ENCODE assay signal across 10 mouse cellular contexts in genomic region chr17:75472379-75472778, GRCm38 (mm10). TPM values are rescaled to one million over a fixed set of nuclear protein-coding genes. Genes with fewer than 3 reads are reported as not detected.
DNase-seq lines count a peak whose midpoint lies in the region; ATAC-seq and TF ChIP-seq lines count a peak whose summit lies in the region.
"Had no signal": no experiment of that assay in that cellular context is flagged by ENCODE, and none has a peak within 500 bp of the region (broad histone marks: within the 10 kb centered on the region; RNA-seq: fewer than 3 reads in every experiment).

No protein-coding gene starts in this region.

- DNase-seq in kidney, postnatal 10 days: peak; percentile 18
- peak; percentile 26 for DNase-seq in gastrocnemius, postnatal 25 days
- DNase-seq in lung, postnatal 14 days: peak; percentile 19
- DNase-seq in liver, embryonic 11.5 days (ENCODE audit: low spot score): no peak
- DNase-seq: liver, embryonic 13.5 days had no signal

- H3K36me3 ChIP-seq in kidney, embryonic 14.5 days (ENCODE audit: control insufficient read depth, insufficient read depth, low read length): no peaks in the 10 kb centered on the region
- no peaks in the 10 kb centered on the region for H3K36me3 ChIP-seq in liver, embryonic 11.5 days (ENCODE audit: control insufficient read depth, insufficient read depth, low read length)
- H3K36me3 ChIP-seq: liver, embryonic 13.5 days had no signal

- H3K27ac ChIP-seq in kidney, embryonic 14.5 days (ENCODE audit: low read depth, low read length): no peak overlapping the region
- peak overlapping the region; percentile 94 for H3K27ac ChIP-seq in bone marrow macrophage, adult 2 months (ENCODE audit: insufficient read depth, low read depth, low read length)
- H3K27ac ChIP-seq in liver, embryonic 11.5 days (ENCODE audit: low read depth, low read length): no peak overlapping the region
- H3K27ac ChIP-seq: liver, embryonic 13.5 days had no signal

- H3K4me3 ChIP-seq in kidney, embryonic 14.5 days (ENCODE audit: low read length): no peak overlapping the region
- 0 out of 2 replicates have a peak overlapping the region, but pooled peaks have one; percentile 7 for H3K4me3 ChIP-seq in bone marrow macrophage, adult 2 months (ENCODE audit: insufficient read depth, low read length)
- H3K4me3 ChIP-seq in liver, embryonic 11.5 days (ENCODE audit: low read depth, low read length): no peak overlapping the region
- H3K4me3 ChIP-seq: liver, embryonic 13.5 days; myocyte had no signal

- H3K4me2 ChIP-seq in kidney, embryonic 14.5 days (replicated peaks; ENCODE audit: low read depth, low read length): no peak overlapping the region
- no peak overlapping the region for H3K4me2 ChIP-seq in liver, embryonic 11.5 days
- H3K4me2 ChIP-seq: liver, embryonic 13.5 days had no signal

- no peaks in the 10 kb centered on the region for H3K4me1 ChIP-seq in kidney, embryonic 14.5 days (ENCODE audit: control insufficient read depth, insufficient read depth, low read length)
- H3K4me1 ChIP-seq in bone marrow macrophage, adult 2 months (ENCODE audit: control insufficient read depth, insufficient read depth, low read length): peaks cover 60% of the 10 kb centered on the region
- no peaks in the 10 kb centered on the region for H3K4me1 ChIP-seq in liver, embryonic 11.5 days (replicated peaks; ENCODE audit: control insufficient read depth, insufficient read depth, low read length)

- no peak for TF ChIP-seq POLR2A in bone marrow macrophage, adult 2 months (IDR thresholded peaks at IDR 0.05; ENCODE audit: borderline replicate concordance, low read depth, low read length)

- no peak for ATAC-seq in kidney, embryonic 14.5 days (ENCODE audit: low FRiP score, low TSS enrichment)
- ATAC-seq in erythroblast, adult 5-6 weeks (replicated peaks; ENCODE audit: low FRiP score, poor library complexity, severe bottlenecking): no peak
- no peak for ATAC-seq in liver, embryonic 11.5 days (replicated peaks; ENCODE audit: low FRiP score)
- ATAC-seq in inflammation-experienced regulatory T-cells, adult 6 months: no peak

- H3K9ac ChIP-seq in kidney, embryonic 14.5 days (ENCODE audit: low read depth, low read length): no peak overlapping the region
- no peak overlapping the region for H3K9ac ChIP-seq in liver, embryonic 11.5 days (ENCODE audit: low read depth, low read length)
- H3K9ac ChIP-seq: liver, embryonic 13.5 days had no signal

- no peaks in the 10 kb centered on the region for H3K27me3 ChIP-seq in kidney, embryonic 14.5 days (ENCODE audit: control insufficient read depth, insufficient read depth, low read length)
- H3K27me3 ChIP-seq in liver, embryonic 11.5 days (replicated peaks; ENCODE audit: control insufficient read depth, insufficient read depth, low read length): no peaks in the 10 kb centered on the region
- H3K27me3 ChIP-seq: liver, embryonic 13.5 days had no signal

- 87% methylated on average over 2 of the region's 2 CpGs for WGBS in kidney, embryonic 14.5 days
- 69% methylated on average over 2 of the region's 2 CpGs for WGBS in liver, embryonic 11.5 days

- no peaks in the 10 kb centered on the region for H3K9me3 ChIP-seq in kidney, embryonic 14.5 days (ENCODE audit: control insufficient read depth, low read length)
- no peaks in the 10 kb centered on the region for H3K9me3 ChIP-seq in liver, embryonic 11.5 days (ENCODE audit: control insufficient read depth, low read length)
- H3K9me3 ChIP-seq: liver, embryonic 13.5 days had no signal

- TF ChIP-seq CTCF in bone marrow macrophage, adult 2 months (IDR thresholded peaks at IDR 0.05; ENCODE audit: low read depth, low read length): no peak

RNA-seq across cellular contexts. Expression of gene Rasgrp3, which starts 36.7 kb away (rescaled TPM):
- polyA plus RNA-seq in kidney, embryonic 14.5 days (2014; fragmentation: Nextera tagmentation; extraction: Ambion mirVana): 20.3 and 28.8 TPM in 2 replicates
- 17.7 and 19.4 TPM in 2 replicates for polyA plus RNA-seq in bone marrow macrophage, adult 2 months (2012; ENCODE audit: insufficient read depth, insufficient read length, missing spikeins)
- total RNA-seq in gastrocnemius, postnatal 25 days (2021): 10 to 100 TPM; 24.8 to 29.6 TPM
- not detected in 2 replicates for total RNA-seq in erythroblast, adult 5-6 weeks (2015; ENCODE audit: low replicate concordance)
- not detected in 2 replicates for total RNA-seq in erythroblast, adult 5-6 weeks (2017; ENCODE audit: low replicate concordance)
- polyA plus RNA-seq in liver, embryonic 11.5 days (2014; fragmentation: Nextera tagmentation; extraction: Ambion mirVana): 9.8 and 14.9 TPM in 2 replicates
- 1 to 10 TPM in 1 of 3 experiments, under 1 TPM in 1, not detected in 1; 0.65 to 1.3 TPM for polyA plus RNA-seq in inflammation-experienced regulatory T-cells, adult 6 months (2017; shearing (Covaris generic))
